Mouse (Mus musculus) lung, embryonic 16.5 days (tissue): ENCODE data around the gene Tubgcp6. TPM values are rescaled to one million over a fixed set of nuclear protein-coding genes. Genes with fewer than 3 reads are reported as not detected.

Source experiments
- ATAC-seq: fragments of 200-750 bp; cut with Nextera tagmentation; 2 replicates; pipeline ENCODE4 v1.8.0; 2017; ENCODE audit warnings: low read depth, mild to moderate bottlenecking, moderate library complexity
- H3K27ac ChIP-seq: fragments of 300-500 bp; sonication (generic); 2 replicates; pipeline ENCODE4 v1.5.1; 2014; ENCODE audit warnings: mild to moderate bottlenecking, control low read depth, low read length
- H3K27me3 ChIP-seq: fragments of 300-500 bp; sonication (generic); 2 replicates; pipeline ENCODE4 v1.6.1; 2014; ENCODE audit warnings: low read depth, low read length, mixed read lengths; ENCODE audit not compliant: control insufficient read depth, insufficient read depth
- H3K36me3 ChIP-seq: fragments of 300-500 bp; sonication (generic); 2 replicates; pipeline ENCODE4 v1.6.1; 2014; ENCODE audit warnings: low read length; ENCODE audit not compliant: control insufficient read depth, insufficient read depth
- H3K4me1 ChIP-seq: fragments of 300-500 bp; sonication (generic); replicated peaks from 2 replicates; pipeline ENCODE4 v1.6.1; 2014; ENCODE audit warnings: low read length, mixed read lengths; ENCODE audit not compliant: control insufficient read depth, insufficient read depth
- H3K4me2 ChIP-seq: fragments of 300-500 bp; sonication (generic); 2 replicates; pipeline ENCODE4 v1.6.1; 2014; ENCODE audit warnings: low read depth, low read length, control low read depth
- H3K4me3 ChIP-seq: fragments of 300-500 bp; sonication (generic); 2 replicates; pipeline ENCODE4 v1.5.1; 2014; ENCODE audit warnings: mild to moderate bottlenecking, low read length, control low read depth
- H3K9ac ChIP-seq: fragments of 300-500 bp; sonication (generic); 2 replicates; pipeline ENCODE4 v1.6.1; 2014; ENCODE audit warnings: low read length, control low read depth
- H3K9me3 ChIP-seq: fragments of 300-500 bp; sonication (generic); 2 replicates; pipeline ENCODE4 v1.6.1; 2016; ENCODE audit warnings: low read length; ENCODE audit not compliant: control insufficient read depth
- WGBS: fragments of 180-500 bp; shearing (Covaris S2); extraction: QIAGEN DNeasy Blood & Tissue Kit; methylation state at CpG from one replicate; pipeline ENCODE4 v1.1.7; 2014; 5-methylcytosine and 5-hydroxymethylcytosine counted together
- microRNA-seq: library from miRNA; unstranded; fragments of <30 nt; microRNA quantifications from one replicate; pipeline ENCODE4, GENCODE M21; 2016
- polyA plus RNA-seq: library from polyadenylated mRNA; unstranded; fragments of >200 nt; fragmentation: Nextera tagmentation; extraction: Ambion mirVana; gene quantifications from 2 replicates; pipeline ENCODE4 v1.2.1, GENCODE M21; 2015

The Tubgcp6 gene
- polyA plus RNA-seq, 1 experiment from 2014 or later: 15.7 TPM

DNA sequence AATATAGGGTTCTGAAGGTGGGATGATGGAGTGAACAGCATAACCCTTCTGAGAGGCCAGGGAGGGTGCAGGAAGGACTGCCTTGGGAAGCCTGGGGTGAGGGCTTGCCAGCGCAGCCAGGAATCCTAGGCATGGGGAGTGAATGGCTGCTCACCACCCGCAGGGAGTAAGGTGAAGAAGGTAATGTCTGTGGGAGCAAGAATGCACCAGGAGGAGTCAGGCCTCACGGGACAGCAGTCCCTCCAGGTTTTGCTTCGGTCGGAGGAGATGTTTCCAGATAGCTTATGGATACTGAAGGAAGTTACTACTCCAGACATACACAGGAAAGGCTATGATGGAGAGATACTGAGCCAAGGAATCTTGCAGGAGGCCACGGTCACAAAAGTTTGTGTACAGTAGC is 64.2 kb downstream of the Tubgcp6 start:
- Histone ChIP-seq H3K4me1 (no peaks in the 10 kb centered on the region; the same call in 1 of the 2 replicates), H3K9ac (no peak overlapping the region), H3K27me3 (peaks cover 36% of the 10 kb centered on the region), H3K9me3 (no peaks in the 10 kb centered on the region), H3K4me2 (no peak overlapping the region), H3K27ac (no peak overlapping the region), H3K4me3 (no peak overlapping the region), H3K36me3 (no peaks in the 10 kb centered on the region)
- ATAC-seq: no peak
- 26% methylated on average over 6 of the region's 6 CpGs for WGBS

DNA sequence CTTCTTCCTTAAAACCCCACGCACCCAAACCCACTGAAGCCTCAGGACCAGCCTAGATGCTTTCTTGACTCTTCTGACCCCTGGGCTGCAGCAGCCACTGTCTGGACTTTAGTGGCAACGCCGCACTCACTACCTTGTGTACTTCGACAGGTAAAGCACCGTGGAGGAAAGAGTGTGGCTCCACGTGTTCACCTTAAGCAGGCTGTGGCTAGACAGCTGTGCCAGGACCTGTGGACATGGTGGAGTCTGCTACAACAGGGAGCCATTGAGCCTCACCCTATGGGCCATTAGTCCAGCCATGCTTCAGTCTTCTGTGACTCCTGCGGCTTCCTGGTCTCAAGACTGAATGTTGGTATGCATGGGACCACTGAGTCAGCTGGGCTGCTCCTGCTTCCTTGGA is 68.2 kb downstream of the Tubgcp6 start:
- H3K4me1 ChIP-seq: no peaks in the 10 kb centered on the region; the same call in 1 of the 2 replicates
- no peak overlapping the region for H3K4me3 ChIP-seq
- H3K36me3 ChIP-seq: no peaks in the 10 kb centered on the region
- 86% methylated on average over 7 of the region's 7 CpGs for WGBS
- H3K27ac ChIP-seq: no peak overlapping the region
- no peak overlapping the region for H3K4me2 ChIP-seq
- H3K9ac ChIP-seq: no peak overlapping the region
- no peak for ATAC-seq
- peaks cover 18% of the 10 kb centered on the region for H3K27me3 ChIP-seq
- H3K9me3 ChIP-seq: no peaks in the 10 kb centered on the region

Small RNAs within 50 kb of the gene (microRNA-seq; reads per million reads assigned to microRNA genes)
- not detected for gene Mir7118

Other genes with a start within 250 kb of the Tubgcp6 start
- not detected in 2 replicates for gene Ttll8, start 168.7 kb downstream of the Tubgcp6 start, polyA plus RNA-seq
- gene Mlc1, start 144.1 kb downstream of the Tubgcp6 start, polyA plus RNA-seq: 1.1 and 2.4 TPM in 2 replicates
- 1.1 and 1.2 TPM in 2 replicates for gene Mov10l1, start 140.2 kb downstream of the Tubgcp6 start, polyA plus RNA-seq
- 0.21 and 0.24 TPM in 2 replicates for gene Panx2, start 63.4 kb downstream of the Tubgcp6 start, polyA plus RNA-seq
- gene Trabd, start 48.0 kb downstream of the Tubgcp6 start, polyA plus RNA-seq: 48.9 and 50.2 TPM in 2 replicates
- gene Selenoo, start 34.0 kb downstream of the Tubgcp6 start, polyA plus RNA-seq: 16.0 and 16.4 TPM in 2 replicates
- gene Hdac10, start 5.6 kb upstream of the Tubgcp6 start, polyA plus RNA-seq: 22.0 and 23.4 TPM in 2 replicates
- gene Mapk12, start 17.6 kb upstream of the Tubgcp6 start, polyA plus RNA-seq: 12.2 and 13.9 TPM in 2 replicates
- 9.6 and 10.3 TPM in 2 replicates for gene Mapk11, start 26.5 kb upstream of the Tubgcp6 start, polyA plus RNA-seq
- gene Plxnb2, start 57.7 kb upstream of the Tubgcp6 start, polyA plus RNA-seq: 134 and 139 TPM in 2 replicates
- gene Dennd6b, start 73.4 kb upstream of the Tubgcp6 start, polyA plus RNA-seq: 12.2 and 12.5 TPM in 2 replicates
- 25.7 and 26.4 TPM in 2 replicates for gene Ppp6r2, start 88.4 kb upstream of the Tubgcp6 start, polyA plus RNA-seq
- 42.2 and 50.5 TPM in 2 replicates for gene Sbf1, start 192.2 kb upstream of the Tubgcp6 start, polyA plus RNA-seq
- 0.64 and 1.0 TPM in 2 replicates for gene Adm2, start 199.6 kb upstream of the Tubgcp6 start, polyA plus RNA-seq
- not detected in 2 replicates for gene Miox, start 211.3 kb upstream of the Tubgcp6 start, polyA plus RNA-seq
- 79.0 and 83.6 TPM in 2 replicates for gene Lmf2, start 232.5 kb upstream of the Tubgcp6 start, polyA plus RNA-seq
- gene Ncaph2, start 232.6 kb upstream of the Tubgcp6 start, polyA plus RNA-seq: 158 and 172 TPM in 2 replicates